ENCODE assay signal across 8 mouse cellular contexts in genomic region chr10:80159021-80159560, GRCm38 (mm10). TPM values are rescaled to one million over a fixed set of nuclear protein-coding genes. Genes with fewer than 3 reads are reported as not detected.
DNase-seq lines count a peak whose midpoint lies in the region; ATAC-seq and TF ChIP-seq lines count a peak whose summit lies in the region.

No protein-coding gene starts in this region.

- peak overlapping the region; percentile 34 for H3K4me3 ChIP-seq in left cerebral cortex, adult 2 months
- H3K4me3 ChIP-seq in kidney, embryonic 14.5 days (ENCODE audit: low read length): peak overlapping the region; percentile 29

- H3K9me3 ChIP-seq in kidney, embryonic 14.5 days (ENCODE audit: control insufficient read depth, low read length): no peaks in the 10 kb centered on the region

- peak overlapping the region; percentile 44; the same call in 1 of the 2 replicates for H3K9ac ChIP-seq in kidney, embryonic 14.5 days (ENCODE audit: low read depth, low read length)

- H3K36me3 ChIP-seq in kidney, embryonic 14.5 days (ENCODE audit: control insufficient read depth, insufficient read depth, low read length): peaks cover 37% of the 10 kb centered on the region

- H3K4me1 ChIP-seq in kidney, embryonic 14.5 days (ENCODE audit: control insufficient read depth, insufficient read depth, low read length): peaks cover 87% of the 10 kb centered on the region

- no peak for DNase-seq in left cerebral cortex, adult 2 months (ENCODE audit: extremely low spot score in 1 of 2, low spot score in 2 of 2)
- DNase-seq in left cerebral cortex, adult 18-20 months (ENCODE audit: low spot score in 2 of 2): no peak
- peak; percentile 71 for DNase-seq in adrenal gland, postnatal 14 days
- peak; percentile 70 for DNase-seq in forelimb bud, embryonic 11.5 days (ENCODE audit: low read depth, low spot score)
- DNase-seq in lung, postnatal 10 days: peak; percentile 81
- peak; percentile 56 to 82 for DNase-seq in spleen, postnatal 4 days (ENCODE audit: low spot score in 2 of 2)
- no peak for DNase-seq in urinary bladder, postnatal 10 days (ENCODE audit: low spot score)

- 9% methylated on average over 12 of the region's 12 CpGs for WGBS in kidney, embryonic 14.5 days

- peak overlapping the region; percentile 97 for H3K27ac ChIP-seq in left cerebral cortex, adult 2 months
- H3K27ac ChIP-seq in kidney, embryonic 14.5 days (ENCODE audit: low read depth, low read length): peak overlapping the region; percentile 99

- no peaks in the 10 kb centered on the region for H3K27me3 ChIP-seq in kidney, embryonic 14.5 days (ENCODE audit: control insufficient read depth, insufficient read depth, low read length)

- intact Hi-C loops in left cerebral cortex, adult 2 months (cut with DNase I): no loop called here

- H3K4me2 ChIP-seq in kidney, embryonic 14.5 days (replicated peaks; ENCODE audit: low read depth, low read length): peak overlapping the region; percentile 56

- ATAC-seq in kidney, embryonic 14.5 days (ENCODE audit: low FRiP score, low TSS enrichment): no peak; the same call in 1 of the 2 replicates

- no peak for TF ChIP-seq CTCF in left cerebral cortex, adult 2 months (IDR thresholded peaks at IDR 0.05)

RNA-seq across cellular contexts. Expression of gene Cirbp, which starts 6.7 kb away (rescaled TPM):
- 10 to 100 TPM; 75.8 to 93.0 TPM for total RNA-seq in left cerebral cortex, adult 2 months (2021)
- 10 to 100 TPM; 89.7 to 94.6 TPM for total RNA-seq in left cerebral cortex, adult 18-20 months (2021)
- total RNA-seq in adrenal gland, postnatal 14 days (2021): 67.6 and 106 TPM in 2 replicates
- polyA plus RNA-seq in kidney, embryonic 14.5 days (2014; fragmentation: Nextera tagmentation; extraction: Ambion mirVana): 80.0 and 104 TPM in 2 replicates

RNA-seq across cellular contexts. Expression of gene Midn, which starts 11.0 kb away (rescaled TPM):
- total RNA-seq in left cerebral cortex, adult 2 months (2021): 100 to 1,000 TPM in 1 of 2 experiments, 10 to 100 TPM in 1; 80.7 to 127 TPM
- 100 to 1,000 TPM; 105 TPM for total RNA-seq in left cerebral cortex, adult 18-20 months (2021)
- total RNA-seq in adrenal gland, postnatal 14 days (2021): 114 and 140 TPM in 2 replicates
- polyA plus RNA-seq in kidney, embryonic 14.5 days (2014; fragmentation: Nextera tagmentation; extraction: Ambion mirVana): 42.3 and 46.2 TPM in 2 replicates

RNA-seq across cellular contexts. Expression of gene 1600002K03Rik, which starts 13.7 kb away (rescaled TPM):
- 1 to 10 TPM; 6.0 to 8.1 TPM for total RNA-seq in left cerebral cortex, adult 2 months (2021)
- total RNA-seq in left cerebral cortex, adult 18-20 months (2021): 1 to 10 TPM; 6.8 to 7.0 TPM
- total RNA-seq in adrenal gland, postnatal 14 days (2021): 8.6 and 9.5 TPM in 2 replicates
- 10.3 and 12.1 TPM in 2 replicates for polyA plus RNA-seq in kidney, embryonic 14.5 days (2014; fragmentation: Nextera tagmentation; extraction: Ambion mirVana)

RNA-seq across cellular contexts. Expression of gene Cbarp, which starts 18.5 kb away (rescaled TPM):
- 100 to 1,000 TPM; 431 to 456 TPM for total RNA-seq in left cerebral cortex, adult 2 months (2021)
- 100 to 1,000 TPM; 418 to 437 TPM for total RNA-seq in left cerebral cortex, adult 18-20 months (2021)
- 69.9 and 137 TPM in 2 replicates for total RNA-seq in adrenal gland, postnatal 14 days (2021)
- polyA plus RNA-seq in kidney, embryonic 14.5 days (2014; fragmentation: Nextera tagmentation; extraction: Ambion mirVana): 8.1 and 8.4 TPM in 2 replicates

RNA-seq across cellular contexts. Expression of gene Efna2, which starts 20.2 kb away (rescaled TPM):
- total RNA-seq in left cerebral cortex, adult 2 months (2021): 1 to 10 TPM; 6.8 to 7.2 TPM
- 1 to 10 TPM; 7.0 to 8.2 TPM for total RNA-seq in left cerebral cortex, adult 18-20 months (2021)
- 3.1 and 3.9 TPM in 2 replicates for total RNA-seq in adrenal gland, postnatal 14 days (2021)
- 15.4 and 17.3 TPM in 2 replicates for polyA plus RNA-seq in kidney, embryonic 14.5 days (2014; fragmentation: Nextera tagmentation; extraction: Ambion mirVana)

Comparison
In these comparisons a context has a peak if more than half of its experiments do, and no peak if none do; other contexts are left out.
1. DNase-seq: peak in adrenal gland, postnatal 14 days (single experiment), forelimb bud, embryonic 11.5 days (single experiment), lung, postnatal 10 days (single experiment) and spleen, postnatal 4 days (2 of 2); none in left cerebral cortex, adult 2 months (0 of 2), left cerebral cortex, adult 18-20 months (0 of 2) and urinary bladder, postnatal 10 days (single experiment).